Mouse (Mus musculus): ENCODE measurements around the gene Npff. TPM values are rescaled to one million over a fixed set of nuclear protein-coding genes. Genes with fewer than 3 reads are reported as not detected.

Npff gene
- polyA plus RNA-seq, 1 experiment: 1.0 TPM

DNA sequence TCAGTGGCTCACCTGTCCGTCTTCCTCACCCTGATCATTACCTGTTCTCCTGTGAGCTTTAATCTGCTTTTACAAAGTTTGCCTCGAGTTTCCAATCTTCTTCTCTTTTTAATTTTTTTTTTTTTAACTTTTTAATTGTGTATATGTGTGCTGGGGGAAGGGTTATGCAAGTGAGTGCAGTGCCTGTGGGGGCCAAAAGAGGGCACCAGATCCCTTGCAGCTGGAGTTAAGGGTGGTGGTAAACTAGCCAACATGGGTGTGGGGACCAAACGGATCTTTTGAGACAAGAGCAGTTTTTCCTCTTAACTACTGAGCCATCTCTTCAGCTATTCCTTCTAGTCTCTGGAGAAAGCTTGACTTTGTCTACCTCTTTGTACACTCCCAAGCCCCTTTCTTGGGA, 3.2 kb upstream of the Npff start:
- no peaks in the 10 kb centered on the region for H3K9me3 ChIP-seq (replicated peaks; ENCODE audit: control insufficient read depth, insufficient read depth, low read length, poor library complexity, severe bottlenecking)
- H3K9ac ChIP-seq (ENCODE audit: low read depth, poor library complexity, severe bottlenecking): no peak overlapping the region
- H3K36me3 ChIP-seq (ENCODE audit: control insufficient read depth, insufficient read depth, low read length, poor library complexity, severe bottlenecking): peaks cover 3% of the 10 kb centered on the region; the same call in 1 of the 2 replicates
- peak; percentile 73 for TF ChIP-seq CTCF (IDR thresholded peaks at IDR 0.05; ENCODE audit: low read depth, low read length)
- no peak for TF ChIP-seq EP300 (IDR thresholded peaks at IDR 0.05; ENCODE audit: insufficient read depth, low read depth, low read length)
- H3K27me3 ChIP-seq (ENCODE audit: control insufficient read depth, insufficient read depth, low read length, poor library complexity, severe bottlenecking): no peaks in the 10 kb centered on the region
- H3K27ac ChIP-seq (ENCODE audit: insufficient read depth, low read length): no peak overlapping the region
- H3K4me1 ChIP-seq (ENCODE audit: control insufficient read depth, insufficient read depth, low read length): no peaks in the 10 kb centered on the region
- H3K4me3 ChIP-seq (ENCODE audit: low read depth, low read length): no peak overlapping the region

DNA sequence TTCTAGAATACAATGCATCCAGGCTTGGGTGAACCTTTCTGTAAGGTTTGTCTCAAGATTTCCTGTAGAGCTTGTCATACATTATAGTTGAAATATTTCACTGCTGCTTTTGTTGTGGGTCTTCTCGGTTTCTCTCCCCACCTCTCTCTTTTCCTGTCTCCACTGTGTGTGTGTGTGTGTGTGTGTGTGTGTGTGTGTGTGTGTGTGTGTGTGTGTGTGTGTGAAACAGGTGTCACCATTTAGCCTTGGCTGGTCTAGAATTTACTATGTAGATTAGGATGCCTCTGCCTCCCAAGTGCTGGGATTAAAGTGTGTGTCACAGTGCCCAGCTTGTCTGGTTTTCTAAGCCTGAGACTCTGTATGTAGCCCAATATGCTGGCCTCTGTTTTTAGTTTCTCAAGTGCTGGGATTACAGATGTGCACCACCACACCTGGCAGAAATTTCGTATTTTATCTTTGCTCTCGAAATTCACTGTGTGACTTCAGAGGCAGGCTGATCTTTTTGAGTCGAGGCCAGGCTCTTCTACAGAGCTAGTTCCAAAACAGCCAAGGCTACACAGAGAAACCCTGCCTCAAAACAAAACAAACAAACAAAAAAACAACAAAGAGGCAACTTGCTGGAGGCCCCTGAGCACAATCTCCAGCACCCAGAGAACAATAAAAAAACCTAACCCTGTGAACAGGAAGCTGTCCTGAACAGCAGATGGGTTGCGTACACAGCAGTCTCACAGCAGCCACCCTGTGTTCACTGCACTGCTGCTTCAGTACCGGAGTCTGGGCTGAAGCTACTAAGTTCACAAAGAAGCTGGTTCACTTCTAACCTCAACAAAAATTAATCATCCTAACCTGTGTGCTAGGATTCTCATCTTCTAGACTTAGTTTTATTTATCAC, 1.6 kb upstream of the Npff start:
- Histone ChIP-seq H3K9ac (ENCODE audit: low read depth, poor library complexity, severe bottlenecking) (no peak overlapping the region), H3K27ac (ENCODE audit: insufficient read depth, low read length) (no peak overlapping the region), H3K9me3 (replicated peaks; ENCODE audit: control insufficient read depth, insufficient read depth, low read length, poor library complexity, severe bottlenecking) (no peaks in the 10 kb centered on the region), H3K4me1 (ENCODE audit: control insufficient read depth, insufficient read depth, low read length) (no peaks in the 10 kb centered on the region), H3K4me3 (ENCODE audit: low read depth, low read length) (no peak overlapping the region), H3K36me3 (ENCODE audit: control insufficient read depth, insufficient read depth, low read length, poor library complexity, severe bottlenecking) (peaks cover 7% of the 10 kb centered on the region; the same call in 1 of the 2 replicates), H3K27me3 (ENCODE audit: control insufficient read depth, insufficient read depth, low read length, poor library complexity, severe bottlenecking) (no peaks in the 10 kb centered on the region)
- TF ChIP-seq EP300 (IDR thresholded peaks at IDR 0.05; ENCODE audit: insufficient read depth, low read depth, low read length) (no peak), CTCF (IDR thresholded peaks at IDR 0.05; ENCODE audit: low read depth, low read length) (no peak), POLR2A (IDR thresholded peaks at IDR 0.05; ENCODE audit: insufficient read depth, low read length) (no peak)

DNA sequence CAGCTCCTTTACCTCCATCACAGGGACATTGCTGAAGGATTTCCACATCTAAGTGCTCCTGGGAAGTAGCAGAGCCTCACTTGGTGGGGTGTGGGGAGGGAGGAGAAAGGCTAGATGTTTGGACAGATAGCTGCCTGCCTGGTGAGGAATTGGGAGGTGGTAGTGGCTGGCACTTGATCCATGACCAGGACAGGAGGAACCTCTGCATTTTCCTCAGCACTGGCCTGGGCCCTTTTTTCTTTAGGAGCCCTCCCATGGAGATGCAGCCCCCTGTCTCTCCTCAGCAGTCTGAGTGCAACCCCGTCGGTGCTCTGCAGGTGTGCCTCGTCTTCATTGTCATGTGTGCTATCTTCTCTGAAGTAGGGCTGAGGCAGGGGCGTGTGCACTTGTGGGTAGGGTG, 3.3 kb downstream of the Npff start:
- Histone ChIP-seq H3K27me3 (ENCODE audit: control insufficient read depth, insufficient read depth, low read length, poor library complexity, severe bottlenecking) (no peaks in the 10 kb centered on the region), H3K27ac (ENCODE audit: insufficient read depth, low read length) (no peak overlapping the region), H3K36me3 (ENCODE audit: control insufficient read depth, insufficient read depth, low read length, poor library complexity, severe bottlenecking) (peaks cover 7% of the 10 kb centered on the region; the same call in 1 of the 2 replicates)

DNA sequence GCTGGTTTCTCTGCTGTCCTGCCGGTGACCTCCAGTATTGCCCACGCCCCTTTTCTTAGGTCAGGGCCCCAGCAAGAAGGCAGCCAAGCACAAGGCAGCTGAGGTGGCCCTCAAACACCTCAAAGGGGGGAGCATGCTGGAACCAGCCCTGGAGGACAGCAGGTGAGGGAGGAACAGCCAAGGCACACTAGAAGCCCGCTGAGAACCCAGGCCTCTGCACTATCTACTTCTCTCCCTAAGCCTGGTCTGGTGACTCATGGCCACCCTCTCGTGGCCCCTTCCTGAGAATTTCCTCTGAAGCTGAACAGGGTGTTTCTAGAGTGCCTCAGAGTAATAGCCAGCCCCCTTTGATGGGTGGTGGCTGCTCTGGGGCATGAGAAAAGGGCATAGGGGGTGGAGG, 4.3 kb downstream of the Npff start:
- H3K27ac ChIP-seq (ENCODE audit: insufficient read depth, low read length): no peak overlapping the region
- peaks cover 7% of the 10 kb centered on the region; the same call in 1 of the 2 replicates for H3K36me3 ChIP-seq (ENCODE audit: control insufficient read depth, insufficient read depth, low read length, poor library complexity, severe bottlenecking)
- peak overlapping the region; percentile 68; the same call in 1 of the 2 replicates for H3K9ac ChIP-seq (ENCODE audit: low read depth, poor library complexity, severe bottlenecking)

More for the DNA sequence above, 3.3 kb downstream of the Npff start:
- no peak for TF ChIP-seq CTCF (IDR thresholded peaks at IDR 0.05; ENCODE audit: low read depth, low read length)
- no peak for TF ChIP-seq POLR2A (IDR thresholded peaks at IDR 0.05; ENCODE audit: insufficient read depth, low read length)
- no peak for TF ChIP-seq EP300 (IDR thresholded peaks at IDR 0.05; ENCODE audit: insufficient read depth, low read depth, low read length)
- Histone ChIP-seq H3K4me3 (ENCODE audit: low read depth, low read length) (no peak overlapping the region), H3K9ac (ENCODE audit: low read depth, poor library complexity, severe bottlenecking) (no peak overlapping the region), H3K9me3 (replicated peaks; ENCODE audit: control insufficient read depth, insufficient read depth, low read length, poor library complexity, severe bottlenecking) (no peaks in the 10 kb centered on the region), H3K4me1 (ENCODE audit: control insufficient read depth, insufficient read depth, low read length) (no peaks in the 10 kb centered on the region)

DNA sequence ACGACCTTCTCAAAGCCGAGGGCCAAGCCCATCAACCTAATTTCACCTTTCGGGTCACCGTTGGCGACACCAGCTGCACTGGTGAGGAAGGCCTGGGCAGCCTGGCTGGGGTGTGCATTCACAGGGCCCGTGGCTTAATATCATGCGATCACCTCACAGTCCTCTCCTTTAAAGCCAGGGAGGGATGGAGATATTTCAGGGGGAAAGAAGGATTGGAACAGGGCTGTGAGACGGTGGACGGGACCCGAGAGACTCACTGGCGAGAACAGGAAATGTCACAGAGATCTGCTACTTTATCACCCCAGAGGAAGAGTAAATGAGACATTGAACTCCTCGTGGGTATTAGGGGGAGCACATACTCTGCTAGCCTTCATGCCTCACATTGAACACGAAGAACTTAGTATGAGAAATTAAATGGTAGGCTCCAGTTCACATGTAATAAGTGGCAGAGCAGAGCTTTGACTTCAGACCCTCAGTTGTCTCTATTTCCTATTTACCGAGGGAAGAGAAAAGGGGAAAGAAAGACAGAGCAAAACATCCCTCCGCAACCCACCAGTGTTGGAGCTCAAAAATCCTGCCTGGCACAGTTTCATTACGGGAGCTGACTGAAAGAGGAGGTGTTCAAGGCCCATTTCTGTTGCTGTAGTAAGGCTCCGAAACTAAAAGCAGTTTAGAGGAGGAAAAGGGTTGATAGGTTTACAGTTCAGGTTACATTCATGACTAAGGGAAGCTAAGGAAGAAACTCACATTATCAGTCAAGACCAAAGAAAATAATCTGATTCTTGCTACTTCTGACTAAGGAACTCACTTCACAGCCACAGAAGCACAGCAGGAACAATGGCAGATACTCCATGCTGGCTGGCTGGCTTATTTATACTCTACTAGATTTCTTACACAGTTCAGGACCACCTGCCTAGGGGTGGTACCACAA, 5.3 kb downstream of the Npff start:
- TF ChIP-seq EP300 (IDR thresholded peaks at IDR 0.05; ENCODE audit: insufficient read depth, low read depth, low read length): no peak
- H3K9me3 ChIP-seq (replicated peaks; ENCODE audit: control insufficient read depth, insufficient read depth, low read length, poor library complexity, severe bottlenecking): no peaks in the 10 kb centered on the region
- H3K4me3 ChIP-seq (ENCODE audit: low read depth, low read length): peak overlapping the region; percentile 95
- H3K27ac ChIP-seq (ENCODE audit: insufficient read depth, low read length): no peak overlapping the region
- H3K4me1 ChIP-seq (ENCODE audit: control insufficient read depth, insufficient read depth, low read length): peaks cover 3% of the 10 kb centered on the region
- H3K27me3 ChIP-seq (ENCODE audit: control insufficient read depth, insufficient read depth, low read length, poor library complexity, severe bottlenecking): no peaks in the 10 kb centered on the region
- H3K9ac ChIP-seq (ENCODE audit: low read depth, poor library complexity, severe bottlenecking): peak overlapping the region; percentile 68
- peaks cover 7% of the 10 kb centered on the region; the same call in 1 of the 2 replicates for H3K36me3 ChIP-seq (ENCODE audit: control insufficient read depth, insufficient read depth, low read length, poor library complexity, severe bottlenecking)

More for the DNA sequence above, 4.3 kb downstream of the Npff start:
- Histone ChIP-seq H3K4me1 (ENCODE audit: control insufficient read depth, insufficient read depth, low read length) (peaks cover 3% of the 10 kb centered on the region), H3K4me3 (ENCODE audit: low read depth, low read length) (no peak overlapping the region), H3K9me3 (replicated peaks; ENCODE audit: control insufficient read depth, insufficient read depth, low read length, poor library complexity, severe bottlenecking) (no peaks in the 10 kb centered on the region), H3K27me3 (ENCODE audit: control insufficient read depth, insufficient read depth, low read length, poor library complexity, severe bottlenecking) (no peaks in the 10 kb centered on the region)
- no peak for TF ChIP-seq POLR2A (IDR thresholded peaks at IDR 0.05; ENCODE audit: insufficient read depth, low read length)
- TF ChIP-seq EP300 (IDR thresholded peaks at IDR 0.05; ENCODE audit: insufficient read depth, low read depth, low read length): no peak
- TF ChIP-seq CTCF (IDR thresholded peaks at IDR 0.05; ENCODE audit: low read depth, low read length): no peak
